Mouse (Mus musculus): ENCODE measurements around the gene Mpzl1. TPM values are rescaled to one million over a fixed set of nuclear protein-coding genes. Genes with fewer than 3 reads are reported as not detected.
A peak's percentile ranks its signal among the peaks of the same experiment; 100 is the strongest.

Gene Mpzl1
- polyA plus RNA-seq, 1 experiment from 2014 or later = 71.4 TPM

DNA sequence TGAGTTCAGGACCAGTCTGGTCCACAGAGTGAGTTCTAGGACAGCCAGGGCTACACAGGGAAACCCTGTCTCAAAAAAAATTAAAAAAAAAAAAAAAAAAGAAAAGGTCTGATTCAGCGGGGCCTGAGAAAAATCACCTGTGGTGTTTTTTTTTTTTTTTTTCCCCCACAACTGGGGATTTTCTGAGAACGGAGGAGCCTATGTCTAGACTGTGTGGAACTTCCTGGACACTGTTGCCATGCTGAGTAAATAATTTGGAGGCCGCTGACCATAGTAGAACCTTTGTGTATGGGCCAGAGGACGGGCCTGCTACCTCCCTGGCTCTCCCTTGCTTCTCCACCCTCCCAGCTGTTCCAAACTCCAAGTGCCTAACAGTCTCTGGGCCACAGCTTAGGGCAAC lies 34.6 kb upstream of the Mpzl1 start:
- Histone ChIP-seq H3K9me3 (ENCODE audit: control insufficient read depth, low read length) (no peaks in the 10 kb centered on the region), H3K4me2 (replicated peaks; ENCODE audit: low read depth) (no peak overlapping the region), H3K9ac (ENCODE audit: low read length) (no peak overlapping the region), H3K4me3 (ENCODE audit: low read depth, low read length) (no peak overlapping the region), H3K4me1 (replicated peaks; ENCODE audit: control insufficient read depth, insufficient read depth) (no peaks in the 10 kb centered on the region), H3K27ac (replicated peaks) (no peak overlapping the region), H3K27me3 (ENCODE audit: control insufficient read depth, insufficient read depth, low read length) (no peaks in the 10 kb centered on the region), H3K36me3 (ENCODE audit: control insufficient read depth, insufficient read depth, low read length) (no peaks in the 10 kb centered on the region)
- ATAC-seq (ENCODE audit: low FRiP score, low TSS enrichment) (no peak), DNase-seq (ENCODE audit: low spot score) (no peak)
- TF ChIP-seq CTCF (IDR thresholded peaks at IDR 0.05; ENCODE audit: low read depth) (no peak), EP300 (optimal IDR thresholded peaks at IDR 0.05) (no peak)
- 47% methylated on average over 4 of the region's 4 CpGs for WGBS

DNA sequence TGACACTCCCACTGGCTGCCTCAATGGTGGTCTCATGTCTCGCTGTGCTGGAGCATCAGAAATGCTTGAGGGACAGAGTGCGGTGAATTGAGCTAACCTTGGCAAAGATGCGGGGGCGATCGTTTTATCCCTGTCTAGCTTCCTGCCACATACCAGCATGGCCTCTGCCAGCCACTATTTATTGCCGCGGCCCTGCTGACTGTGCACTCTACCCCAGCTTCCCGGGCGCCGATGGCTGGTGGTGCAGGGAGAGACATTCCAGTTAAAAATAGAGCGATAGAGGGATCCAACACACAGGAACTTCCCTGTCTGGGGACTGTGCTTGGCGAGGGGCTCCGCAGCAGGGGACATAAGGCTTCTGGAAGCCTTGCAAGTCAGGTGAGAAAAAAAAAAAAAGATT lies 33.0 kb upstream of the Mpzl1 start:
- no peak for ATAC-seq (ENCODE audit: low FRiP score, low TSS enrichment)
- Histone ChIP-seq H3K4me2 (replicated peaks; ENCODE audit: low read depth) (no peak overlapping the region), H3K27me3 (ENCODE audit: control insufficient read depth, insufficient read depth, low read length) (no peaks in the 10 kb centered on the region), H3K27ac (replicated peaks) (no peak overlapping the region), H3K4me1 (replicated peaks; ENCODE audit: control insufficient read depth, insufficient read depth) (no peaks in the 10 kb centered on the region), H3K9me3 (ENCODE audit: control insufficient read depth, low read length) (no peaks in the 10 kb centered on the region), H3K4me3 (ENCODE audit: low read depth, low read length) (no peak overlapping the region), H3K36me3 (ENCODE audit: control insufficient read depth, insufficient read depth, low read length) (no peaks in the 10 kb centered on the region), H3K9ac (ENCODE audit: low read length) (no peak overlapping the region)
- DNase-seq (ENCODE audit: low spot score) = no peak
- WGBS = 52% methylated on average over 13 of the region's 13 CpGs
- no peak for TF ChIP-seq CTCF (IDR thresholded peaks at IDR 0.05; ENCODE audit: low read depth)
- TF ChIP-seq EP300 (optimal IDR thresholded peaks at IDR 0.05) = no peak

DNA sequence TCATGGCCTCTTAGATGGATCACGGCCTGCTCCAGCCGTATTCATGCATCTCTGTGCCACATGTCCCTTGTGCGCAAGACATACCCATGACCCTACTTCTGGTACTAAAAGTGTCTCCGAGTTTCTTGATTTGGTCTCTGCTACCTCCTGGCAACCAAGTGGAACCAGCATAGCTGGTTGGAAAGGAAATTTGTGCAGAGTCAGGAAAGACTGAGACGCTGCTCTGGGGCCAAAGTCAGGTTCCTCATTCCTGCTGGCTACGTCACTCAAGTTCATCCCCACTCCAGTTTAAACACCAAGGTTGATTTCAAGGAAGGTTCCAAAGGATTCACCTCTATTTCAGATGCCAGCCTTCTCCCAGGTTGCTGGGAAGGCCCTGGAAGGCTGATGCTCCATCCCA lies 32.6 kb upstream of the Mpzl1 start:
- Histone ChIP-seq H3K27ac (replicated peaks) (no peak overlapping the region), H3K9ac (ENCODE audit: low read length) (no peak overlapping the region), H3K27me3 (ENCODE audit: control insufficient read depth, insufficient read depth, low read length) (no peaks in the 10 kb centered on the region), H3K4me1 (replicated peaks; ENCODE audit: control insufficient read depth, insufficient read depth) (no peaks in the 10 kb centered on the region), H3K36me3 (ENCODE audit: control insufficient read depth, insufficient read depth, low read length) (no peaks in the 10 kb centered on the region), H3K9me3 (ENCODE audit: control insufficient read depth, low read length) (no peaks in the 10 kb centered on the region), H3K4me3 (ENCODE audit: low read depth, low read length) (no peak overlapping the region), H3K4me2 (replicated peaks; ENCODE audit: low read depth) (no peak overlapping the region)
- DNase-seq (ENCODE audit: low spot score) (no peak), ATAC-seq (ENCODE audit: low FRiP score, low TSS enrichment) (no peak)
- WGBS = 86% methylated on average over 6 of the region's 6 CpGs
- TF ChIP-seq EP300 (optimal IDR thresholded peaks at IDR 0.05) (no peak), CTCF (IDR thresholded peaks at IDR 0.05; ENCODE audit: low read depth) (no peak)

DNA sequence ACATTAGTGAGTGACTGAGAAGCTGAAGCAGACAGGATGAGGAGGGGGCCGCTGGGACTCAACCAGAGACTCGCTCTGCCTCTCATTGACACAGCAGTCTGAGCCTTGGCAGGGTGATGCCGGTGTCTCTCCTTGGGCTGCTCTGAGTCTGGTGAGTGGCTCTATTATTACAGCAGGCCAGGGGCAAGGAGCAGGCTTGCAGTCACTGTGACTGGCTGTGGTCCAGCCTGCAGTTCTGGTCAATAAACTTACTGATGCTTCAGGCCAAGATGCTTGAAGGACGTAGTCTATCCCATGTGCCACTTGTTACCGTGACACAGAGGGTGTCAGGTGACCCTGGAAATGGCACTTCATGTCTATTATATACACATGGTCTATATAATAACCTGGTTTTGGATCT lies 31.4 kb upstream of the Mpzl1 start:
- Histone ChIP-seq H3K4me3 (ENCODE audit: low read depth, low read length) (no peak overlapping the region), H3K27ac (replicated peaks) (no peak overlapping the region), H3K4me1 (replicated peaks; ENCODE audit: control insufficient read depth, insufficient read depth) (no peaks in the 10 kb centered on the region), H3K27me3 (ENCODE audit: control insufficient read depth, insufficient read depth, low read length) (no peaks in the 10 kb centered on the region), H3K9me3 (ENCODE audit: control insufficient read depth, low read length) (no peaks in the 10 kb centered on the region), H3K4me2 (replicated peaks; ENCODE audit: low read depth) (no peak overlapping the region), H3K36me3 (ENCODE audit: control insufficient read depth, insufficient read depth, low read length) (no peaks in the 10 kb centered on the region), H3K9ac (ENCODE audit: low read length) (no peak overlapping the region)
- 82% methylated on average over 5 of the region's 5 CpGs for WGBS
- no peak for DNase-seq (ENCODE audit: low spot score)
- TF ChIP-seq EP300 (optimal IDR thresholded peaks at IDR 0.05) = no peak
- TF ChIP-seq CTCF (IDR thresholded peaks at IDR 0.05; ENCODE audit: low read depth) = no peak
- no peak for ATAC-seq (ENCODE audit: low FRiP score, low TSS enrichment)

DNA sequence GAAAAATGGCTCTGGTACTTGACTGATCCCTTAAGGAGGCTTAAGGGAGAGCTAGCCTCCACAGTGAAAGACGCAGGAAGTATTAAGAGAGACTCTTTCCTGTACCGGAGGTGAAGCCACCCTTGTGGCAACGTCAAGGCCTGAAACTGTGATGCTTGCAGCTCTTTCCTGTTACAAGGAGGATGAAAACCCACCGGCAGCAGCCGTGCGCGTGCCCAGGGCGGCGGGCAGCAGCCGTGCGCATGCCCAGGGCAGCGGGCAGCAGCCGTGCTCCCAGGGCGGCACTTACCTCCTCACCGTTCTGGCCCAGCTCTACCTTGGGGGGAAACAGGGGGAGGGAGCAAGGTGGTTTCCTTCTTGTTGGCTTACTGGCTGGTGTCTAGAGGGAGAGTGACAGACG lies 28.9 kb upstream of the Mpzl1 start:
- no peaks in the 10 kb centered on the region for H3K27me3 ChIP-seq (ENCODE audit: control insufficient read depth, insufficient read depth, low read length)
- WGBS = 74% methylated on average over 16 of the region's 16 CpGs
- no peak overlapping the region for H3K9ac ChIP-seq (ENCODE audit: low read length)
- no peaks in the 10 kb centered on the region for H3K4me1 ChIP-seq (replicated peaks; ENCODE audit: control insufficient read depth, insufficient read depth)
- no peak for ATAC-seq (ENCODE audit: low FRiP score, low TSS enrichment)
- H3K27ac ChIP-seq (replicated peaks) = peak overlapping the region; percentile 63; the same call in 1 of the 2 replicates
- TF ChIP-seq EP300 (optimal IDR thresholded peaks at IDR 0.05) = no peak
- no peak for TF ChIP-seq CTCF (IDR thresholded peaks at IDR 0.05; ENCODE audit: low read depth)
- no peak overlapping the region for H3K4me3 ChIP-seq (ENCODE audit: low read depth, low read length)
- DNase-seq (ENCODE audit: low spot score) = no peak
- no peak overlapping the region for H3K4me2 ChIP-seq (replicated peaks; ENCODE audit: low read depth)
- H3K36me3 ChIP-seq (ENCODE audit: control insufficient read depth, insufficient read depth, low read length) = no peaks in the 10 kb centered on the region
- no peaks in the 10 kb centered on the region for H3K9me3 ChIP-seq (ENCODE audit: control insufficient read depth, low read length)

DNA sequence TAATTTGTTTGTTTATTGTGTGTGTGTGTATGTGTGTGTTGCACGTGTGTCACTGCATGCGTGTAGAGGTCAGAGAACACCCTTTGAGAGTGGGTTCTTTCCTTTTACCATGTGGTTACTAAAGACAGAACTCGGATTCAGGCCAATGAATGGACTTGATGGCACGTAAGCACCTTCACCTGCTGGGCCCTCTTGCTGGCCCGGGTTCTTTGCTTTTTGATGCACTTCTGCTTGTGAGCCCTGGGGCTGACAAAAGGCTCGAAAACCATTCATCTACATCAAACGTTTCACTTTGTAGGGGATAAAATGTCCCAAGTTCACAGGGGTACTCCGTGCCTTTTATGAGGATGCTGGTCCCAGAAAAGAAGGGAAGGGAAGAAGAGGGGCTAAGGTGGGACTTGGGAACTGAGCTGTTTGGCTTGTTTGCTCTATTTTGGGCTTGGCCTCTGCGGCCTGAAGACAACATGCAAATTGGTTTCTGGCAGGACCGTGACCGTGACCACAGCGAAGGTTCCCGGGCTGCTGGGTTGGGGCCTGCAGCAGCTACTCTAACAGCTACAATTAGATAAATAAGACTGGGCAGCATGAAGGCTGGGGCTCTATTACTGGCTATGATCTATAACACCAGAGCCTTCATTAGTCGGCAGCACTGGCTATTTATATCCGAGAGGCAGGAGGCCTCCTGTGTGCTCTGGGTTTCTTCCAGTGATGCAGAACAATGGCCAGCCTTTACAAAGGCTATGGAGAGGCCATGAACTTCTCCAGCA lies 28.3 kb upstream of the Mpzl1 start:
- Histone ChIP-seq H3K27ac (replicated peaks) (peak overlapping the region; percentile 63; the same call in 1 of the 2 replicates), H3K27me3 (ENCODE audit: control insufficient read depth, insufficient read depth, low read length) (no peaks in the 10 kb centered on the region), H3K9me3 (ENCODE audit: control insufficient read depth, low read length) (no peaks in the 10 kb centered on the region), H3K9ac (ENCODE audit: low read length) (no peak overlapping the region), H3K4me3 (ENCODE audit: low read depth, low read length) (no peak overlapping the region), H3K4me2 (replicated peaks; ENCODE audit: low read depth) (no peak overlapping the region), H3K36me3 (ENCODE audit: control insufficient read depth, insufficient read depth, low read length) (no peaks in the 10 kb centered on the region), H3K4me1 (replicated peaks; ENCODE audit: control insufficient read depth, insufficient read depth) (no peaks in the 10 kb centered on the region)
- 61% methylated on average over 15 of the region's 15 CpGs for WGBS
- no peak for ATAC-seq (ENCODE audit: low FRiP score, low TSS enrichment)
- DNase-seq (ENCODE audit: low spot score) = no peak
- no peak for TF ChIP-seq CTCF (IDR thresholded peaks at IDR 0.05; ENCODE audit: low read depth)
- TF ChIP-seq EP300 (optimal IDR thresholded peaks at IDR 0.05) = no peak

Measured in stomach, postnatal 0 days (tissue).